Mouse (Mus musculus) testis, postnatal 10 days (tissue): ENCODE results near the gene Fkbp5.

ENCODE experiments used
- DNase-seq: peaks from one replicate; pipeline ENCODE4 v3.0.0; 2021; ENCODE audit warnings: low spot score

The Fkbp5 gene

DNA sequence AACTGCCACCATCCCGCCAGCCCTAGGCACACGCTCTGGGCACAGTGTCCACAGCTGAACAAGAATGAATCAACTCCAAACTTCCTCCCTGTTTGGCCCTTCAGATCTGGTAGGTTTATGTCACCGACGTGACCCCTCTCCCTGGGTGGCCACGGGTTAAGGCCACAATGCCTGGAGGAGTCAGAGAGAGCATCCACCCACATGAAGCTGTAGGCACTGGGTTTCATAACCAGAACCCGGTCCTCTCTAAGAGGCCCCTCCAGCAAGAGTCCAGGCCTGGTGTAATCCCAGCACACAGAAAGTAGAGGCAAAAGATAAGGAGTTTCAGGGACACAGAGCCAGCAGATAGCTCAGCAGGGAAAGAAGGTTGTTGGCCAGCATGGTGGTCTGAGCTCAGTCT is 13.1 kb downstream of the Fkbp5 start:
- DNase-seq, result peak; percentile 43

- peak; percentile 51 for DNase-seq
Observed at GRCm38 (mm10) chr17:28502196-28502821, 15.0 kb downstream of the Fkbp5 start.

DNA sequence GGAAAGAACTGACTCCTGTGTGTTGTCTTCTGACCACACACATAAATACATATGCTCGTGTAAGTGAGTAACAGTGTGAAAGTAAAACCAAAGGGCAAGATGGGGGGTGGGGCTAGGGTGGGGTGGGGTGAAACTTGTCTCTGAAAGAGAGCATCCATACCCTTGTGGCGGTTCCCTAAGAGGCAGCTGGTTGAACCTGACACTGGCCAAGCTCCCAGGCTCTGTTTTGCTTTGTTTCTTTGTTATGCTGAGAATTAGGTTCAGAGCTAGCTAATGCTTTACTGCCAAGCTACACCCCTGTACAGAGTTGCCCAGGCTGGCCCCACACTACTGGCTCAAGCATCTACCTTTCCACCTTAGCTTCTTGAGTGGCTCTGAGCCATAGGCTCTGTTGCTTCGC is 16.9 kb downstream of the Fkbp5 start:
- no peak for DNase-seq

DNA sequence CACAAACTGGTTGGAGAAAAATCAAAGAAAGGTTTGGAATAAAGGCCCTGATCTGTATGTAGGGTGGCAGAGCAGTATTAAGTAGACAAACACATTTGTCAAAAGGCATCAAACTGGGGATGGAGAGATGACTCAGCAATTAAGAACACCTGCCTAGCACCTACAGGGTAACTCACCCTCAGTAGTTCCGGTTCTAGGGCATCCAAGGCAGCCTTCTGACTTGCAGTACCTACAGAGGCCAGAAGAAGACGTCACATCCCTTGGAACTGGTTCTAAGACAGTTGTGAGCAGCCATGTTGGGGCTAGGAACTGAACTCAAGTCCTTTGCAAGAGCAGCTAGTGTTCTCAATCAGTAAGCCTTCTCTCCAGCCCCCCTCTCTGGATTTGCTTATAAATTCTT is 18.1 kb downstream of the Fkbp5 start:
- DNase-seq, result no peak

DNA sequence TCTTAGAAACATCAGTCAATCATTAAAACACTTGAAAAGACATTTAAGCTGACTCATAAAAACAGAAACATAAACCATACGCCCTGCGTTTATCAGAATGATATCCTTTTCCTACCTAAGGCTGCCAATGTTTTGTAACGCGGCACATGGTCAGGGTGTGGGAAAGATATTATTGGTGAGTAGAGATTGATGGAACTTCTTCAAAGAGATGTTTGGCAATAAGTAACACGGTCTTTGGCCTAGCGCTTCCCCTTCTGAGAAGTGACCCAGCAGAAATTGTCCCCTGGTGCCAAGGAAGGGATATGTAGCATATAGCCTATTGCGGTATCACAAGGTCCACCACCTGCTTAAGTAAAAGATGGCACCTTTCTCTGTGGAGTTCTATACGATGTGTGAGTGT is 21.5 kb downstream of the Fkbp5 start:
- DNase-seq, result no peak

DNA sequence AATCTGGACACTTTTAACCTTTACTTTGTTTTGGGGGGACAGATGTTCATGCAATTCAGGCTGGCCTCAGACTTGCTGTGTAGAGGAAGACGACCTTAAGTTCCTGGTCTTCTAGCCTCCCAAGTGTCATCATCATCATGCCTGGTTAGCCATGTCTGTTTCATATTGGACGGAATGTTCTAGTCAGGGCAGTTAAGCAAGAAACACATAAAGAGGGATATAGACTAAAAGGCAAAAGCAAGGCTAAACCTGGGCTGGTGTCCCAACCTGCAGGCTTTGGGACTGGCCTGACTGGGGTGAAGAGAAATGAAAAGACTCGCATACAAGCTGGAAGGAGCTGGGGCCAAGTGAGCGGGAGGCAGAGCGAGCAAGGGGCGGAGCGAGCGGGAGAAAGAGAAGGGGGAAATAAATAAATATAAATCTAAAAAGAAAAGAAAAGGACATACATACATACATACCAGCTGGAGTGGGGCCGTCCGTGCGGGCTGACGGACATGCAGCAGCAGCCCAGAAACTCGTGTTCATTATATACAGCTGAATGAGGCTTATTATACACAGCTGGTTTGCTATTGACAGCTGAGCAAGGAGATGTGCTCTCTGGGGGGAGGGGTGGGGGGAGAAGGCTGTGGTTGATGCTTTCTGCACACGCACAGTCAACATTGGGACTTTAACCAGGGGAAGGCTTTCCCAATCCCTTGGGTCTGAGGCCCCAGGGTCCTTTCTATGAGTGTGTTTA is 26.1 kb downstream of the Fkbp5 start:
- no peak for DNase-seq

DNA sequence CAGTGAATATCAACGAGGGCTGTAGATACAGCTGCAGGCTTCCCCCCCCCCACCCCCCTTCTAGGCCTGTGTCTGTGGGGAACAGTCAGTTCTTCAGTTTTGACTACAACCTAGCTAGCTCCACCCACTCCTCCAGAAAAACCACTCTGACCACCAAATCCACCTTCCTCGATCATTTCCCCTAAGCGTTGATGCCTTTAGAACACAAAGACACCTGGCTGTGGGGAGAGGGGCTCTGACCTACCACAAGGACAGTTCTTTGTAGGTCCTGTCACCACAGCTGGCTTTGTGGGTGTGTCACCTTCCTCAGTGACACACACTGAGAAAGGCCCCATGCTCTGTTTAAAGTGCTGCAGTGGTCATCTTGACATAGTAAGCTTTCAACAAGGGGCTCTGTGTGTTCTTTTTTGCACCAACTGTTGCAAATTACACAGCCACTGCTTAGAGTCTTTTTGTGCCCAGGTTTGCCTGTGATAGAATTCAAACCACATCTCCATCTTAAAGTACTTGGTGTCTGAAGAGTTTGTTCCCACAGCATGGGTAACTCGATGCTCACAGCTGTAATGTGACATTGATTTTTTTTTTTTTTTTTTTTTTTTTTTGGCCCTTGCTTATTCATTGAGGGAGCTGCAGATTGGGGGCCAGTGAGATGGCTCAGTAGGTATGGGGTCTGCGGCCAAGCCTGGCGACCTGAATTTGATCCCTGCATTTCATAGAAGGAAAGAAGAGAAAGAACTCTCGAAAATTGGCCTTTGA is 28.9 kb downstream of the Fkbp5 start:
- DNase-seq, result no peak

GRCm38 (mm10) chr17:28487584-28488257 is 29.6 kb downstream of the Fkbp5 start:
- DNase-seq, result peak; percentile 50

GRCm38 (mm10) chr17:28486720-28487119 is 30.6 kb downstream of the Fkbp5 start:
- peak; percentile 42 for DNase-seq

DNA sequence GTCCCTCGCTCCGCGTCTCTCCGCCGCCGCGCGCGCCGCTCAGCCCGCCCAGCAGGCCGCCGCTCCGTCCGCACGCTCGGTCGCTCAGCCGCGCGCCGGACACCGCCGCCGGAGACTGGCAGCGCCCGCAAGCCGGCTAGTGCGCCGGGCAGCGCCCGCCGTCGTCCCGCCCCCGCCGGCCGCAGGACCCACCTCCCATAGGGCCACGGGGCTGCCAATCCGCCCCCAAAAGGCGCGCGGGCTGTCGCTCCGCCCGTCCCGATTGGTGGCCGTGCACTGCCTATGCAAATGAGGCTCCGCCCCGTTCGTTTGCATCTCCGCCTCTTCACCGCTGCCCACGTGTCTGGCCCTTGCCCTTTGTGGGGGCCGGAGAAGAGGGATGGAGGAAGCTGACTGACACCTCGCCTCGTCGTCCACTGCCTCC is 31.3 kb downstream of the Fkbp5 start:
- DNase-seq, result peak; percentile 99

- DNase-seq, result peak; percentile 73
Observed at GRCm38 (mm10) chr17:28485446-28485948, 31.8 kb downstream of the Fkbp5 start.

DNA sequence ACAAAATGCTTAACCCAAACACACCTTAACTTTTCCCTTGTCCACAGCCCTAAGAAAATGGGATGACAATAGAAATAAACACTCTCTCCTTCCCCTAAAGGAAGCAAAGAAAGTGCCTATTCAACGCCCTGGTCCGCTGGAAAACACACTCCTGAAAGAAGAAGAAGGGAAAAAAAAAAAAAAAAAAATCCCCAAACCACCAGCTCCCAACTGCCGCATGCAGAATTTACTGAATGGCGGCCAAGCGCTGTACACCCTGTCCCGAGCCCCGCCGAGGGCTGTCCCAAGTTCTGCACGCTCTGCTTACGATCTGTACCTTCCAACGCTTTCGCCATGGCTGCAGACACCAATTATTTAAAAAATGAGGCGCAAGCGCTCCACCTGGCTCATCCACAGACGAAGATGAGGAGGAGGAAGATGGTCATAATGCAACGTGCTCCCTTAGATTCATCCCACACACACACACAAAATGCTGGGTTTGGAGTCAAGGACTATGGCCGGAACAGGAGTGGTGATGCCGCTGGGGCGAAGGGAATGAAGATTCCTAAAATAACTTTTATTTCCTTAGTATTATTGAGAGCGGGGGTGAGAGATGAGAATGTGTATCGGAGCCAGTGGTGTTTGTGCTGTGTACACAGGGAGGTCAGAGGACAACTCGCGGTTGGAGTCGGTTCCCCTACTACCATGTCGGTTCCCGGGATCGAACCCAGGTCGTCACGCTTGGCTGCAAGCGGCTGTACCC is 32.5 kb downstream of the Fkbp5 start:
- DNase-seq, result peak; percentile 70

GRCm38 (mm10) chr17:28477421-28477820 is 39.9 kb downstream of the Fkbp5 start:
- no peak for DNase-seq

- no peak for DNase-seq
Observed at GRCm38 (mm10) chr17:28476441-28476840, 40.9 kb downstream of the Fkbp5 start.

DNA sequence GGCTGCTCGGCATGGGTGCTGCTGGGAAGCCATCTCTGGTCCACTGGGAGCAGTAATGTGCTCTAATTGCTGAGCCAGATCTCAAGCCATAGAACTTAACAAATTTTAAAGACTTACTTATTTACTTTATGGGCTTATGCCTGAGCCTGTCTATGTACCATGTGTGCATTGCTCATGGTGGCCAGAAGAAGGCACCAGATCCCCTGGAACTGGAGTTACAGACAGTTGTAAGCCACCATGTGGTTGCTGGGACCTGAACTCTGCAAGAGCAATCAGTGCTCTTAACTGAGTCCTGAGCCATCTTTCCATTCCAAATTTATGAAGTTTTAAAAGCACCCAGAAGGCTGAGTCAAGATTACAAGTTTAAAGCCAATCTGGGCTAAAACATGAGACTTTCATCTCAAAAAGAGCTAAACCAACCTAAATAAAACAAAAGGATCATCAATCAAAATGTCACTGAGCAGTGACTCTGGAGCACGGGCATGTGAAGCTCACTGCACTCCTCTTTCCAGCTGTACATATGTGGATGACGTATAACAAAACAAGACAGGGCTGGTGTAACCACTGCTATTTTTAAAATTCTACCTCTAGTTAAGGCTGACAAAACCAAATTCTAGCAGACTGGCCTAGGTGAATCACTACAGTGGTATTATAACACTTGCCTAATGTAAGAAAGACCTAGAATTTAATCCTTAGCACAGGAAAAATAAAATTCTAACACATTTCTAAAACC is 41.6 kb downstream of the Fkbp5 start:
- DNase-seq, result no peak

DNA sequence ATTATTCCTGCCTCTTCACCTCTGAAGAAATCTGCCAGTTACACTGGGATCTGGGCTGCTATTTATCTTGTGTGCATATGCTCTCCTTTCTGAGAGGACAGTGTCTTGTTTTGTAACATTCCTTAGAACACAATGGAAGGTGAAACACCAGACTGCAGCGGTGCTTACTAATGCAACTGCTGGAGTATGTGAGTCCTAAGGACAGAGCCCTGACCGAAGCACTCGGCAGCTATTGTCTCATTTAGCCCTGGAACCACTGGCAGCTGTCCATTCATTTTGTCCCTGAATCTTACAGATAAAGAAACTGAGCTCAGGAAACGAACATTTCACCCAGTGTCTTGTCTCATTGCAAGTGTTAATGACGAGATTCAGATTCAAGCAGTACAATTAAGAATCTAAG is 44.6 kb downstream of the Fkbp5 start:
- peak; percentile 45 for DNase-seq

GRCm38 (mm10) chr17:28470876-28471275 is 46.5 kb downstream of the Fkbp5 start:
- DNase-seq, result no peak

DNA sequence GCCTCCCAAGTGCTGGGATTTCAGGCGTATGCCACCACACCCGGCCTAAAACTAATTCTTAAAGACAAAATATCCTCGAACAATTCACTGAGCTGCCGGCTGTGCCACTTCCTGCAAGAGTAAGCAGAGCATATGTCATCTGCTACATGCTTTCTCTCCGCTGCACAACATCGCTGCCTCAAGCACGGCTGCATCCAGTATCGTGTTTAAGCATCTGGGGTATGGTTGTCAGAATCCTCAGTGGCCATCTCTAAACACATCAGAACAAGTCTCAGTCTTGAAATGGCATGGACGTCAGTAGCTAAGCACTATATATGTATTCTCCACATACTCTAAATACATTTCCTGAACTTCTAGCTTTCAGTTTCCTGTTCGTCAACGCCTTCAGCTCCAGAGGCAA is 49.6 kb downstream of the Fkbp5 start:
- DNase-seq, result no peak

DNA sequence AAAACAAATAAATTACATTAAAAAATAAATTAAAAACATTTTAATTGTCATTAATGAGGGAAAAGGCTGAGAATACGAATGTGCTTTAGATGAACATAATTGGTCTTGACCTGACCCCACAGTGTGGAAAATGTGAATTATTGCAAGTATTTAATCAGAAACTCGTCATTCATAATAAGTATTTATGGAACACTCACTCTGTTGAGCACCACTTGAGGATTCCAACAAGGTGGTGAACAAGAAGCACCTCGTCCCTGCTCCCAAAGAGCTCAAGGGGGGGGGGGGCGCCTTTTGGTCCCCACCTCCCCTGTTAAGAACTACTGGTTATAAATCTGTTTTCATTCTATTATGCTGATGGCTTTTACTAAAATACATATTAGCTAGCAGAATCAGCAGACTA is 51.4 kb downstream of the Fkbp5 start:
- DNase-seq, result no peak

- DNase-seq, result no peak
Observed at GRCm38 (mm10) chr17:28463701-28464443, 53.5 kb downstream of the Fkbp5 start.
